Mouse (Mus musculus) Patski (cell line): Measurements from ENCODE around the gene Nhp2. TPM values are rescaled to one million over a fixed set of nuclear protein-coding genes. Genes with fewer than 3 reads are reported as not detected.
A peak's percentile ranks its signal among the peaks of the same experiment; 100 is the strongest.
"Not testable (repeated sequence)": the region's sequence is repeated elsewhere in the genome, so short reads cannot be mapped to it uniquely, and the experiment has no call there.

Experiments used
- ATAC-seq: fragments of 100-300 bp; one replicate; pipeline ENCODE4 v1.8.0; 2021
- CTCF ChIA-PET: fragments of 350-600 bp; sonication (Branson Sonifier 250); formaldehyde crosslinking; loops from one replicate; lab custom pipeline; 2022; ENCODE audit warnings: inconsistent platforms; lab: Charles Lee
- POLR2A ChIA-PET: fragments of 350-600 bp; sonication (Branson Sonifier 250); formaldehyde crosslinking; loops from one replicate; lab custom pipeline; 2022; ENCODE audit warnings: antibody characterized with exemption, inconsistent platforms; lab: Charles Lee
- DNase-seq: peaks from one replicate; pipeline ENCODE4 v3.0.0-alpha.2; 2011; ENCODE audit warnings: low read depth, low spot score
- H3K27me3 ChIP-seq: fragments of 371-371 bp; one replicate; pipeline ENCODE4 v1.5.1; 2021
- CTCF ChIP-seq: fragments of 100-300 bp; IDR thresholded peaks from one replicate; pipeline ENCODE4 v1.5.1; 2021
- in situ Hi-C: fragments of 300-500 bp; cut with MboI; formaldehyde crosslinking; loops from 3 replicates; pipeline ENCODE4 v1.11.1; 2018; ENCODE audit warnings: low pct_unique_long_range_greater_than_20kb, mixed read lengths
- polyA plus RNA-seq: library from polyadenylated mRNA; unstranded; gene quantifications from one replicate; pipeline ENCODE4 v1.2.3, GENCODE M21; 2021

Gene Nhp2
- polyA plus RNA-seq, 1 experiment from 2014 or later, result 69.0 TPM

- no peak for TF ChIP-seq CTCF
- ATAC-seq (no peak), DNase-seq (no peak)
- H3K27me3 ChIP-seq, result no peaks in the 10 kb centered on the region
- POLR2A ChIA-PET, result interaction anchor here (0.6 to 1.3 kb wide), 2 partner anchors 23 to 585 kb away, joined by 3 read pairs; partner anchors contain the start of gene Hnrnpab
- in situ Hi-C loops, result no loop called here
- CTCF ChIA-PET, result interaction anchor here (1.3 kb wide), 1 partner anchor 34 kb away, joined by 3 read pairs; no protein-coding TSS in a partner anchor
Measured at GRCm38 (mm10) chr11:51629651-51630314, 10.2 kb downstream of the Nhp2 start.

- ATAC-seq (peak; percentile 36), DNase-seq (peak; percentile 89)
- H3K27me3 ChIP-seq, result no peaks in the 10 kb centered on the region
- TF ChIP-seq CTCF, result no peak
- ChIA-PET POLR2A (interaction anchor here (0.5 to 1.7 kb wide), 3 partner anchors 18 to 728 kb away, joined by 3 to 9 read pairs (median 4); partner anchors contain the start of genes D930048N14Rik and N4bp3), CTCF (interaction anchor here (0.9 to 1.7 kb wide), 6 partner anchors 14 to 54 kb away, joined by 3 to 5 read pairs (median 3); no protein-coding TSS in a partner anchor)
- in situ Hi-C loops, result no loop called here
Measured at GRCm38 (mm10) chr11:51632130-51632753, 12.7 kb downstream of the Nhp2 start.

GRCm38 (mm10) chr11:51633200-51633599, 13.7 kb downstream of the Nhp2 start:
- ATAC-seq, POLR2A ChIA-PET, DNase-seq, H3K27me3 ChIP-seq, in situ Hi-C loops: not testable (repeated sequence)
- CTCF ChIA-PET, result interaction anchor here (1.0 to 1.7 kb wide), 2 partner anchors 16 to 49 kb away, joined by 3 to 5 read pairs; no protein-coding TSS in a partner anchor

DNA sequence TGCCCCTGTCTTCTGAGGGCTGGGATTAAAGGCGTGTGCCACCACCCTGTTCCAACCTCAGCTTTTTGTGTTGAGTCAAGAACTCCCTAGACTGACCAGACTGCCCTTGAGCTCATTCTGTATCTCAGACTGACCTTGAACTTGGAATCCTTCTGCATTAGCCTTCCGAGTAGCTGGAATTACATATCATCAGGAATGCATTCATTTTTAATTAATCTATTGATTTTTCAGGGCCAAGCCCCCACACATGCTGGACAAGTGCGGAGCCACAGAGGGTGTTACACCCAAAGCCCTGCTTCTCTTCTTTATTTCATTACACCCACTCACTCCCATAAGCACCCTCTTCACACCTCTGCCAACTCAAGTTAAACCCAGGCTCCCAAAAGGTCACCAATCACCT, 14.2 kb downstream of the Nhp2 start:
- POLR2A ChIA-PET, result interaction anchor here (0.7 kb wide), 1 partner anchor 17 kb away, joined by 3 read pairs; the partner anchor contains the start of genes D930048N14Rik and N4bp3
- no peak for TF ChIP-seq CTCF
- in situ Hi-C loops, result no loop called here
- ATAC-seq (no peak), DNase-seq (no peak)
- CTCF ChIA-PET, result interaction anchor here (1.0 kb wide), 1 partner anchor 48 kb away, joined by 3 read pairs; no protein-coding TSS in a partner anchor
- H3K27me3 ChIP-seq, result no peaks in the 10 kb centered on the region

DNA sequence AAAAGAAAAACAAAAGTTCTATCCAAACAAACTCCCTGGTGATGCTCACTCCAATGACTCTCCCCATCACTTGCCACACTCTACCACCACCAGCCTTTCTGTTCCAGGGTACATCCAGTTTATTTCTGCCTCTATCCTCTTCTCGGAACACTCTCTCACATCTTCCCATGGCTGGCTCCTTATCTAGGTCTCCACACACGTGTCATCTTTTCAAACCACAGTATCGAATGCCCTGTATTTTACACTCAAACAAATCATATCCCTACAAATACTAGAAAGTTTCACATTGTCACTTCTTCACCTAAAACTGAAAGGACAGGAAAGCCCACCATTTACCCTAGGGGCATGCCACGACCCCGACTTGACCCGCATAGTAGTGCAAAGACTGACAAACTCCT, 15.6 kb downstream of the Nhp2 start:
- ChIA-PET POLR2A (interaction anchor here (0.9 to 1.5 kb wide), 3 partner anchors 12 to 29 kb away, joined by 3 to 13 read pairs (median 5); no protein-coding TSS in a partner anchor), CTCF (no interaction called here)
- H3K27me3 ChIP-seq, result no peaks in the 10 kb centered on the region
- TF ChIP-seq CTCF, result no peak
- DNase-seq (no peak), ATAC-seq (no peak)
- in situ Hi-C loops, result no loop called here

GRCm38 (mm10) chr11:51635525-51636322, 16.2 kb downstream of the Nhp2 start, which contains the start of gene Rmnd5b:
Gene Rmnd5b, minus strand, starts transcription at chr11:51635896.
- peak; percentile 7 for ATAC-seq
- POLR2A ChIA-PET, result interaction anchor here (0.6 to 1.5 kb wide), 8 partner anchors 9 to 221 kb away, joined by 3 to 13 read pairs (median 4); partner anchors contain the start of genes D930048N14Rik and N4bp3
- CTCF ChIA-PET, result interaction anchor here (1.2 to 1.4 kb wide), 5 partner anchors 9 to 46 kb away, joined by 4 to 7 read pairs (median 4); no protein-coding TSS in a partner anchor
- no peak for TF ChIP-seq CTCF
- in situ Hi-C loops, result no loop called here
- H3K27me3 ChIP-seq, result no peaks in the 10 kb centered on the region
- DNase-seq, result no peak

DNA sequence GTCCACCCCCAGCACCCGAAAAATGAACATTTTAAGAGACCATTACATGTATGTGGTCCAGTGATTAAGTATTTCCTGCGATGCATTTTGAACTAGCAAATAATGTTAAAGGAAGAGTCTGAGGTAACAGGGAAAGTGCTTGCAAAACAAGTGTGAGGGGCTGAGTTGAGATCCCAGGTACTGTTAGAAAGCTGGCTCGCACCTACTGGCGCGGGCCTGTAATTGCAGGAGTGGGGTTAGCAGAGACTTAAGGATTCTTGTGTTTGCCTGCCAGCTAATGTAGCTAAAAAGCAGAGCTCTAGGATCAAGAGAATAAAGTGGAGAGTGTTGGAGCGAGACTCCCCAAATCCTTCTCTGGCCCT, 16.8 kb downstream of the Nhp2 start:
- no peak for TF ChIP-seq CTCF
- no peaks in the 10 kb centered on the region for H3K27me3 ChIP-seq
- ATAC-seq (peak; percentile 29), DNase-seq (no peak)
- ChIA-PET CTCF (interaction anchor here (1.2 to 1.4 kb wide), 5 partner anchors 8 to 45 kb away, joined by 4 to 7 read pairs (median 4); no protein-coding TSS in a partner anchor), POLR2A (interaction anchor here (0.6 to 1.5 kb wide), 8 partner anchors 9 to 220 kb away, joined by 3 to 13 read pairs (median 4); partner anchors contain the start of genes D930048N14Rik and N4bp3)
- in situ Hi-C loops, result no loop called here

DNA sequence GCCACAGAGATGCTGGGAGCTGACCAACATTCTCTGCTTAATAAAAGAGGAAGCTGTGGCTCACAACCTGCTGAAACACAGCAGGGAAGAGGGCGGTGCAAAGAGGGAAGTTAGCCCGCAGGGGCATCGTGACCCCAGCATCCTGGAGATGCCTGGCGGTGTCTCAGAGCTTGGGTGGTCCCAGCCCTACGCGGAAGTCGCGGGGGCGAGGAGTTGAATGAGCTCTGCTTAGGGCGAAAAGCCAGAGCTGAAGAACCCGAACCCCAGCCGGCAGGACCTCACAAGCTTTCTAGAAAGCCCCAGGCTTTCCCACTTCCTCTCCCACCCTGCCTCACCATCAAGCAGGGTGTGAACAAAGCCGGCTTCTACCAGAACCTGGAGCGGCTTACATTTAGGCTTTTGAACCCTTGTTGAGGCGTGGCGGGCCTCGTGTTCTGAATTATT, 18.5 kb downstream of the Nhp2 start:
- no peak for TF ChIP-seq CTCF
- POLR2A ChIA-PET, result interaction anchor here (0.7 to 1.2 kb wide), 2 partner anchors 9 to 31 kb away, joined by 3 read pairs; partner anchors contain the start of gene Hnrnpab
- in situ Hi-C loops, result no loop called here
- no peaks in the 10 kb centered on the region for H3K27me3 ChIP-seq
- DNase-seq (no peak), ATAC-seq (no peak)
- CTCF ChIA-PET, result interaction anchor here (0.9 kb wide), 1 partner anchor 43 kb away, joined by 3 read pairs; no protein-coding TSS in a partner anchor

GRCm38 (mm10) chr11:51638497-51638896, 19.0 kb downstream of the Nhp2 start:
- no peaks in the 10 kb centered on the region for H3K27me3 ChIP-seq
- CTCF ChIA-PET, result interaction anchor here (0.9 kb wide), 1 partner anchor 43 kb away, joined by 3 read pairs; no protein-coding TSS in a partner anchor
- no peak for TF ChIP-seq CTCF
- in situ Hi-C loops, result no loop called here
- DNase-seq (no peak), ATAC-seq (no peak)
- POLR2A ChIA-PET, result no interaction called here
